Mouse (Mus musculus) kidney, embryonic 15.5 days (tissue): Measurements from ENCODE around the gene Hace1. TPM values are rescaled to one million over a fixed set of nuclear protein-coding genes. Genes with fewer than 3 reads are reported as not detected.

Source experiments
- ATAC-seq: fragments of 200-750 bp; cut with Nextera tagmentation; replicated peaks from 2 replicates; pipeline ENCODE4 v1.8.0; 2017; ENCODE audit warnings: moderate TSS enrichment; ENCODE audit not compliant: low FRiP score
- H3K27ac ChIP-seq: fragments of 300-500 bp; sonication (generic); 2 replicates; pipeline ENCODE4 v1.5.1; 2015; ENCODE audit warnings: mild to moderate bottlenecking, inconsistent platforms
- H3K27me3 ChIP-seq: fragments of 300-500 bp; sonication (generic); 2 replicates; pipeline ENCODE4 v1.6.1; 2015; ENCODE audit warnings: inconsistent platforms
- H3K36me3 ChIP-seq: fragments of 300-500 bp; sonication (generic); 2 replicates; pipeline ENCODE4 v1.6.1; 2015; ENCODE audit warnings: inconsistent platforms
- H3K4me1 ChIP-seq: fragments of 300-500 bp; sonication (generic); 2 replicates; pipeline ENCODE4 v1.6.1; 2015; ENCODE audit warnings: inconsistent platforms
- H3K4me2 ChIP-seq: fragments of 300-500 bp; sonication (generic); 2 replicates; pipeline ENCODE4 v1.6.1; 2015; ENCODE audit warnings: moderate library complexity, mild to moderate bottlenecking, inconsistent platforms
- H3K4me3 ChIP-seq: fragments of 300-500 bp; sonication (generic); replicated peaks from 2 replicates; pipeline ENCODE4 v1.5.1; 2015; ENCODE audit warnings: mild to moderate bottlenecking, inconsistent platforms
- H3K9ac ChIP-seq: fragments of 300-500 bp; sonication (generic); 2 replicates; pipeline ENCODE4 v1.6.1; 2015; ENCODE audit warnings: mild to moderate bottlenecking, inconsistent platforms
- H3K9me3 ChIP-seq: fragments of 300-500 bp; sonication (generic); replicated peaks from 2 replicates; pipeline ENCODE4 v1.6.1; 2016; ENCODE audit warnings: inconsistent platforms
- WGBS: fragments of 180-500 bp; shearing (Covaris S2); methylation state at CpG from one replicate; pipeline ENCODE4 v1.1.7; 2015; ENCODE audit warnings: mixed read lengths; 5-methylcytosine and 5-hydroxymethylcytosine counted together
- microRNA-seq: library from miRNA; unstranded; fragments of <30 nt; microRNA quantifications from one replicate; pipeline ENCODE4, GENCODE M21; 2016
- polyA plus RNA-seq: library from polyadenylated mRNA; unstranded; fragments of >200 nt; fragmentation: Nextera tagmentation; extraction: Ambion mirVana; gene quantifications from 2 replicates; pipeline ENCODE4 v1.2.1, GENCODE M21; 2015

Hace1 gene
- polyA plus RNA-seq, 1 experiment from 2014 or later: 17.0 TPM

- no peaks in the 10 kb centered on the region for H3K9me3 ChIP-seq
Measured at GRCm38 (mm10) chr10:45710848-45711247, 133.2 kb downstream of the Hace1 start.

GRCm38 (mm10) chr10:45711348-45711747 is 133.7 kb downstream of the Hace1 start:
- Histone ChIP-seq H3K27ac (no peak overlapping the region), H3K9ac (no peak overlapping the region), H3K4me2 (no peak overlapping the region), H3K27me3 (no peaks in the 10 kb centered on the region), H3K4me1 (0 out of 2 replicates have a peak, but pooled peaks cover 2% of the 10 kb centered on the region), H3K36me3 (peaks cover 8% of the 10 kb centered on the region), H3K9me3 (no peaks in the 10 kb centered on the region), H3K4me3 (no peak overlapping the region)
- 77% methylated on average over 4 of the region's 4 CpGs for WGBS
- ATAC-seq: no peak

More at GRCm38 (mm10) chr10:45710848-45711247, 133.2 kb downstream of the Hace1 start:
- Histone ChIP-seq H3K27ac (no peak overlapping the region), H3K9ac (no peak overlapping the region), H3K4me3 (no peak overlapping the region), H3K4me1 (0 out of 2 replicates have a peak, but pooled peaks cover 2% of the 10 kb centered on the region), H3K36me3 (peaks cover 8% of the 10 kb centered on the region), H3K4me2 (no peak overlapping the region), H3K27me3 (no peaks in the 10 kb centered on the region)
- no peak for ATAC-seq
- WGBS: 87% methylated on average over 3 of the region's 3 CpGs

Small RNA genes lying within 50 kb of the gene (microRNA-seq; reads per million reads assigned to microRNA genes)
- gene Gm27731: not detected

Other genes with a start within 250 kb of the Hace1 start
- 1.5 and 2.1 TPM in 2 replicates for gene Bves, start 242.1 kb upstream of the Hace1 start, polyA plus RNA-seq
- gene Lin28b, start 91.4 kb upstream of the Hace1 start, polyA plus RNA-seq: 1.6 TPM in 2 replicates